Mouse (Mus musculus) heart, embryonic 15.5 days (tissue): ENCODE measurements at regions not wholly inside any gene's neighbourhood (a gene's known extent, or its start where the extent isn't known, plus 50 kb on each side); places are given as distances from the start of the nearest gene placed in this dataset.

Experiments
- ATAC-seq: fragments of 200-750 bp; cut with Nextera tagmentation; replicated peaks from 2 replicates; pipeline ENCODE4 v1.8.0; 2017; ENCODE audit warnings: low read depth, moderate TSS enrichment; ENCODE audit not compliant: insufficient number of reproducible peaks, insufficient read depth, low FRiP score
- H3K27ac ChIP-seq: fragments of 300-500 bp; sonication (generic); 2 replicates; pipeline ENCODE4 v1.5.1; 2015; ENCODE audit warnings: mild to moderate bottlenecking, inconsistent platforms
- H3K27me3 ChIP-seq: fragments of 300-500 bp; sonication (generic); 2 replicates; pipeline ENCODE4 v1.6.1; 2015; ENCODE audit warnings: inconsistent platforms
- H3K36me3 ChIP-seq: fragments of 300-500 bp; sonication (generic); 2 replicates; pipeline ENCODE4 v1.6.1; 2015; ENCODE audit warnings: mild to moderate bottlenecking, inconsistent platforms
- H3K4me1 ChIP-seq: fragments of 300-500 bp; sonication (generic); replicated peaks from 2 replicates; pipeline ENCODE4 v1.6.1; 2015; ENCODE audit warnings: inconsistent platforms
- H3K4me2 ChIP-seq: fragments of 300-500 bp; sonication (generic); 2 replicates; pipeline ENCODE4 v1.6.1; 2015; ENCODE audit warnings: inconsistent platforms, mild to moderate bottlenecking, moderate library complexity
- H3K4me3 ChIP-seq: fragments of 300-500 bp; sonication (generic); 2 replicates; pipeline ENCODE4 v1.5.1; 2015; ENCODE audit warnings: mild to moderate bottlenecking, inconsistent platforms
- H3K9ac ChIP-seq: fragments of 300-500 bp; sonication (generic); 2 replicates; pipeline ENCODE4 v1.6.1; 2015; ENCODE audit warnings: mild to moderate bottlenecking, inconsistent platforms
- H3K9me3 ChIP-seq: fragments of 300-500 bp; sonication (generic); replicated peaks from 2 replicates; pipeline ENCODE4 v1.6.1; 2016; ENCODE audit warnings: inconsistent platforms
- WGBS: fragments of 180-500 bp; shearing (Covaris S2); methylation state at CpG from one replicate; pipeline ENCODE4 v1.1.7; 2015; ENCODE audit warnings: mixed read lengths; 5-methylcytosine and 5-hydroxymethylcytosine counted together

DNA sequence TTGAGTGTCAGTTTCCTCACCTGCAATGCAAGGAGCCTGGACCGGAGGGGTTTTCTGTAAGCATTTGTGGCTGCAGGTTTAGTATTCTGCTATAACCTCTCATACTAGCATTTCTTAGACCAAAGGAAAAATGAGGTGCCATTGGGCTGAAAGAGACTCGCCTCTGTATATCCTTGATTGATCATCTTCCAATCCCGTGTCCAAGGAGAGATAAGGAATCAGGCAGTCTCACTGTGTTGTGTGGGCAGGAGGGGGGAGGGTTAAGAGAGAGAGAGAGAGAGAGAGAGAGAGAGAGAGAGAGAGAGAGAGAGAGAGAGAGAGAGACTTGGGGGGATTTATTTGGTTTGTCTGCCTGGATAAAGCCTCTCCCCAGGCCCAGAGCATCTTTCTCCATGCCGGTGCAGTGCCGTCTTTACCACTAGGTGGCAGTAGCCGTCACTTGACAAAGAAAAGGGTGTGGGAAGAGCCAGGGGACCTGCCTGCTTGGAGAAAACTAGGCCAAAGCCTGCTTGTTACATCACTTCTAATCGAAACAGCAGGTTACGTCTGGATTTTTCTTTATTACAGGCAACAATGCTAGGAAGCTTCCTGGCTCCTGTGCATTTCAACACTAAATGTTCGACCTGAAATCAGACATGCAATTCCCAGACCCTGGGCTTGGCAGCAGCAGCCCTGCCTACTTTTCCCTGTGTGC, 56.1 kb upstream of the Ces5a start:
- Histone ChIP-seq H3K27ac (no peak overlapping the region), H3K4me3 (no peak overlapping the region), H3K4me1 (0 out of 2 replicates have a peak, but pooled peaks cover 2% of the 10 kb centered on the region), H3K36me3 (no peaks in the 10 kb centered on the region), H3K27me3 (no peaks in the 10 kb centered on the region), H3K9ac (no peak overlapping the region), H3K9me3 (no peaks in the 10 kb centered on the region), H3K4me2 (no peak overlapping the region)
- 36% methylated on average over 9 of the region's 9 CpGs for WGBS
- 0 out of 2 replicates have a peak, but pooled peaks have one; percentile 35 for ATAC-seq

DNA sequence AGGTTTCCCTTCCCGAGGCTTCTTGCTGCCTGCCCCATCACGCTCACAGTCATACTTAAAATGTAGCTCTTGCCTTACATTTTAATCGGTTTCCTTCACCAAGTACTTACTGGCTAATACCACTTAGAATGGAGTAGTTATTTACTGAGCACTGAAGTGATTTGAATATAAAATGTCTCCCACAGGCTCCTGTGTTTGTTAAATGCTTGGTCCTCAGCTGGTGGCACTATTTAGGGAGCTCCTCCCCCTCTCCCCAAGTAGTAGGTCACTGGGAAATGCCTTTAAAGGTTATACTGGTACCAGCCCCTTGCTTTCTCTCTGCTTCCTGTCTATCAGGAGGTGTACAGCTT, 56.6 kb upstream of the Ces5a start:
- H3K9ac ChIP-seq = no peak overlapping the region
- H3K27ac ChIP-seq = no peak overlapping the region
- no peaks in the 10 kb centered on the region for H3K36me3 ChIP-seq
- no peaks in the 10 kb centered on the region for H3K9me3 ChIP-seq
- 32% methylated on average over 3 of the region's 3 CpGs for whole genome bisulfite sequencing
- H3K4me3 ChIP-seq = no peak overlapping the region
- H3K4me1 ChIP-seq = 0 out of 2 replicates have a peak, but pooled peaks cover 2% of the 10 kb centered on the region
- H3K27me3 ChIP-seq = no peaks in the 10 kb centered on the region
- no peak for ATAC-seq
- H3K4me2 ChIP-seq = no peak overlapping the region

- WGBS = 9% methylated on average over 11 of the region's 11 CpGs
- Histone ChIP-seq H3K9ac (no peak overlapping the region), H3K27ac (peak overlapping the region; percentile 68), H3K27me3 (no peaks in the 10 kb centered on the region), H3K9me3 (no peaks in the 10 kb centered on the region), H3K4me3 (0 out of 2 replicates have a peak overlapping the region, but pooled peaks have one; percentile 2), H3K4me1 (peaks cover 13% of the 10 kb centered on the region), H3K36me3 (no peaks in the 10 kb centered on the region), H3K4me2 (peak overlapping the region; percentile 52)
- peak; percentile 82 for ATAC-seq
Measured at GRCm38 (mm10) chr8:93598613-93599121, 63.0 kb upstream of the Ces5a start.

- H3K27ac ChIP-seq = peak overlapping the region; percentile 68
- 50% methylated on average over 9 of the region's 9 CpGs for WGBS
- no peaks in the 10 kb centered on the region for H3K9me3 ChIP-seq
- H3K9ac ChIP-seq = no peak overlapping the region
- no peaks in the 10 kb centered on the region for H3K27me3 ChIP-seq
- H3K4me3 ChIP-seq = no peak overlapping the region
- no peaks in the 10 kb centered on the region for H3K36me3 ChIP-seq
- H3K4me1 ChIP-seq = peaks cover 13% of the 10 kb centered on the region
- peak overlapping the region; percentile 52 for H3K4me2 ChIP-seq
- no peak for ATAC-seq
Measured at GRCm38 (mm10) chr8:93599306-93599705, 63.7 kb upstream of the Ces5a start.

DNA sequence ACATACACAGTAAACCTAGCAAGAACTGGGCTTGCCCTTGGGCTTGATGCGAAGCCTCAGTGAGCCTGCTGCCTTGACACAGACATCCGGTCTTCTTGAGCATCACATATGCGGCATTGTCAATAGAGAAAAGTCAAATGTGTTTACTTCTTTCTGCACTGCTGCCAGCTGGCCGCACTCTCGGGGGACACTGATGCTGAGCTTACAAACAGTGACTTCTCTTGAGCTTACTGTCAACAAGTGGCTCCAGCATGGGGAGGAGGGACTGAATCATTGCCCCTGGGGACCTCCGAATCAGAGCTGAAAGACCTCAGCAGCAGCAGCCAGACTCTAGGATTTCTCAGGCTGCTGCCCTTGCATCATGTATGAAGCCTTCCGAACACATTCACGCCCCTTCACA, 64.1 kb upstream of the Ces5a start:
- Histone ChIP-seq H3K9me3 (no peaks in the 10 kb centered on the region), H3K4me3 (no peak overlapping the region), H3K27ac (peak overlapping the region; percentile 68), H3K36me3 (no peaks in the 10 kb centered on the region), H3K4me2 (no peak overlapping the region), H3K4me1 (peaks cover 13% of the 10 kb centered on the region), H3K9ac (no peak overlapping the region), H3K27me3 (no peaks in the 10 kb centered on the region)
- ATAC-seq = 0 out of 2 replicates have a peak, but pooled peaks have one; percentile 17
- WGBS = 58% methylated on average over 8 of the region's 8 CpGs

DNA sequence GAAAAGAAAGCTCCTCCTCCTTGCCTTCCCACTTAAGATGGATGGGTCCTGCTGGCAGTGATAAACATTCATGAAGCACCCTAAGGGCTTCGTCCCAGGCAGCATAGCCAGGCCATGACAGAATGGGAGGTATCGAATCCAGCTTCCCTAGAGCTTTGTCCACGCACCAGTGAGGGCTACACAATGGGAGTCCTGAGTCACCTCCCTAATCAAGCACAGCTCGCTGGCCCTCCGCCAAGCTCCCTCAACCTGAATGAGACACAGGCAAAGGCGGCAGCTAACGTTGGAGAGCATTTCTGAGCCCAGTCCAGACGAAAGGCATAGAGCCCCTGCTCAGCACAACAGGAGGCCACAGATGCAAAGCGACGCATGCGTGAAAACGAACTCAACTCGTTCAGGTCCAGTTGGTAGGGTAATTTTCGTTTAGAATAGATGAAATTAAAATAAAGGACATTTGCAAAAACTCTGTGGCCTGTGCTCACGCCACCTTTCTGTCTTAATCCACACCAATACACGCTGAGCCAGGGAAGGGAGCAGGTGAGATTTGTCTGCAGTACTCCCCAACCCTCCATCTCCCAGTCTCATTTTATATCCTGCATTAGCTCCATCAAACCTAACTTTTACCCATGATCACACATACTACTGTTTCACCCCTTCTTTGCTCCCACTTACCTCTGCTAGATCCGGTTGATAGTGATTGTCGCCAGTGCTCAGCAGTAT, 91.3 kb upstream of the Ces5a start:
- Histone ChIP-seq H3K9me3 (no peaks in the 10 kb centered on the region), H3K4me2 (peak overlapping the region; percentile 29), H3K27me3 (no peaks in the 10 kb centered on the region), H3K27ac (peak overlapping the region; percentile 63), H3K36me3 (no peaks in the 10 kb centered on the region), H3K9ac (no peak overlapping the region), H3K4me3 (0 out of 2 replicates have a peak overlapping the region, but pooled peaks have one; percentile 5), H3K4me1 (peaks cover 17% of the 10 kb centered on the region)
- peak; percentile 80 for ATAC-seq
- WGBS = 19% methylated on average over 18 of the region's 18 CpGs

- no peaks in the 10 kb centered on the region for H3K9me3 ChIP-seq
- peak overlapping the region; percentile 29 for H3K4me2 ChIP-seq
- H3K4me3 ChIP-seq = no peak overlapping the region
- H3K4me1 ChIP-seq = peaks cover 17% of the 10 kb centered on the region
- ATAC-seq = peak; percentile 44; the same call in 1 of the 2 replicates
- H3K9ac ChIP-seq = no peak overlapping the region
- 30% methylated on average over 6 of the region's 6 CpGs for WGBS
- H3K27ac ChIP-seq = peak overlapping the region; percentile 63
- no peaks in the 10 kb centered on the region for H3K36me3 ChIP-seq
- H3K27me3 ChIP-seq = no peaks in the 10 kb centered on the region
Measured at GRCm38 (mm10) chr8:93627626-93628025, 92.0 kb upstream of the Ces5a start.

GRCm38 (mm10) chr8:93632896-93633295, 97.3 kb upstream of the Ces5a start:
- Histone ChIP-seq H3K9ac (no peak overlapping the region), H3K27ac (no peak overlapping the region), H3K27me3 (peaks cover 4% of the 10 kb centered on the region; the same call in 1 of the 2 replicates), H3K36me3 (no peaks in the 10 kb centered on the region), H3K4me2 (no peak overlapping the region), H3K9me3 (no peaks in the 10 kb centered on the region), H3K4me3 (no peak overlapping the region), H3K4me1 (peaks cover 3% of the 10 kb centered on the region; the same call in 1 of the 2 replicates)
- ATAC-seq = no peak
- WGBS = 72% methylated on average over 8 of the region's 8 CpGs

- H3K36me3 ChIP-seq = no peaks in the 10 kb centered on the region
- no peak overlapping the region for H3K4me3 ChIP-seq
- peaks cover under 1% of the 10 kb centered on the region; the same call in 1 of the 2 replicates for H3K27me3 ChIP-seq
- no peak for ATAC-seq
- H3K4me1 ChIP-seq = no peaks in the 10 kb centered on the region
- no peak overlapping the region for H3K4me2 ChIP-seq
- no peaks in the 10 kb centered on the region for H3K9me3 ChIP-seq
- H3K9ac ChIP-seq = no peak overlapping the region
- no peak overlapping the region for H3K27ac ChIP-seq
- WGBS = 59% methylated on average over 2 of the region's 2 CpGs
Measured at GRCm38 (mm10) chr8:93642770-93643169, 107.1 kb upstream of the Ces5a start.

DNA sequence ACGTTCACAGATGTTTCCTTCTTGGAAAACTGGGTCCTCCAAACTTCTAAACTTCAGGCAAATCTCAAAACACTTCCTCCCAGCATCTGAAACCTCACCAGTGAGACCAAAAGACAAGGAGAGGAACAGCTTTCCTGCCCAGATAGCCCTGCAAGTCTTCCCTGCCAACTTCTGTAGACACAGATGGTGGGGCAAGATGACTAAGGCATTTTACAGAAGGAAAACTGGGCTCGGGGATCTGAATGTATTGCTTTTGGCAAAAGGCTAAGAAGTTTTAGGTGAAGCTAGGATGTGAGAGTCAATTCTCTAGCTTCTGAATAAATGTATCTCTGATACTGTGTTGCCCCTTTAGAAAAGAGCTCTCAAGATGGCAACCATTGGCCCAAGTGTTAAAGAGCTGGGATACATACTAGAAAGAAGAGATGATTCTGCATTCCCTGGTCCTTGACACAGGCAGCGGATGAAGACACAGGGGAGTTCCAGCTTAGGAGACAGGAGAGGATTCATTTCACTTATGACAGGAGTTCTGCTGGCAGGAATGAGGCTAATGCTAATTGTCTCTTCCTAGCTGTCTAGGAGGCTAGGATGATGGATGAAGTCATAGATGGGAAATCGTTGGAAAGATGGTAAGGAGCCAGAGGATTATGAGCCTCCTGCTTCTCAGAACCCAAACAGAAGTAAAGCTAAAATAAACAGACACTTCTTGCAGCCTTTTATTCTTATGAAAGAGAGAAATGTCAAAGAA, 108.0 kb upstream of the Ces5a start:
- H3K4me2 ChIP-seq = no peak overlapping the region
- 75% methylated on average over 4 of the region's 4 CpGs for WGBS
- H3K9ac ChIP-seq = no peak overlapping the region
- no peak for ATAC-seq
- no peaks in the 10 kb centered on the region for H3K9me3 ChIP-seq
- H3K36me3 ChIP-seq = no peaks in the 10 kb centered on the region
- H3K27me3 ChIP-seq = no peaks in the 10 kb centered on the region
- H3K4me3 ChIP-seq = no peak overlapping the region
- H3K4me1 ChIP-seq = no peaks in the 10 kb centered on the region
- no peak overlapping the region for H3K27ac ChIP-seq

- 87% methylated on average over 2 of the region's 2 CpGs for WGBS
- H3K9ac ChIP-seq = no peak overlapping the region
- H3K36me3 ChIP-seq = no peaks in the 10 kb centered on the region
- ATAC-seq = no peak
- no peaks in the 10 kb centered on the region for H3K4me1 ChIP-seq
- no peak overlapping the region for H3K4me2 ChIP-seq
- H3K9me3 ChIP-seq = no peaks in the 10 kb centered on the region
- H3K27me3 ChIP-seq = no peaks in the 10 kb centered on the region
- H3K27ac ChIP-seq = no peak overlapping the region
- H3K4me3 ChIP-seq = no peak overlapping the region
Measured at GRCm38 (mm10) chr8:93653421-93653820, 117.8 kb upstream of the Ces5a start.
